Mouse (Mus musculus) gastrocnemius, adult 2 months (tissue): ENCODE data around the gene Polr2c. TPM values are rescaled to one million over a fixed set of nuclear protein-coding genes. Genes with fewer than 3 reads are reported as not detected.

ENCODE experiments used
- DNase-seq: peaks from one replicate; pipeline ENCODE4 v3.0.0; 2022
- H3K27ac ChIP-seq: fragments of 200-600 bp; 2 replicates; pipeline ENCODE4 v1.8.1; 2022; ENCODE audit warnings: mild to moderate bottlenecking
- H3K4me3 ChIP-seq: fragments of 200-600 bp; 2 replicates; pipeline ENCODE4 v1.8.1; 2022; ENCODE audit warnings: mild to moderate bottlenecking, moderate library complexity
- CTCF ChIP-seq: fragments of 200-600 bp; IDR thresholded peaks from 2 replicates; pipeline ENCODE4 v1.8.1; 2022; ENCODE audit warnings: antibody characterized with exemption, mild to moderate bottlenecking, moderate library complexity
- intact Hi-C: fragments of 180-260 bp; cut with DNase I; formaldehyde crosslinking; loops from one replicate; pipeline ENCODE4 v1.15.1; 2025
- total RNA-seq, 2 experiments: library from RNA; stranded (reverse); gene quantifications; 2 replicates each; pipeline ENCODE4 v1.2.3; 2021

Polr2c gene
- total RNA-seq, 2 experiments from 2014 or later, result 47.3 to 49.8 TPM

- DNase-seq, result peak; percentile 27
- Histone ChIP-seq H3K27ac (peak overlapping the region; percentile 48), H3K4me3 (no peak overlapping the region)
- TF ChIP-seq CTCF, result no peak
- intact Hi-C loops, result no loop called here
Measured at GRCm38 (mm10) chr8:94922602-94923001, 65.4 kb downstream of the Polr2c start.

Other genes with a start within 250 kb of the Polr2c start
- 10 to 100 TPM; 42.0 to 51.2 TPM for gene Arl2bp, start 190.8 kb upstream of the Polr2c start, total RNA-seq
- gene Pllp, start 161.2 kb upstream of the Polr2c start, total RNA-seq, result 1 to 10 TPM in 1 of 2 experiments, under 1 TPM in 1; 0.86 to 1.0 TPM
- gene Ccl22, start 111.9 kb upstream of the Polr2c start, total RNA-seq, result not detected
- gene Cx3cl1, start 85.4 kb upstream of the Polr2c start, total RNA-seq, result 1 to 10 TPM in 1 of 2 experiments, under 1 TPM in 1; 0.36 to 1.0 TPM
- not detected for gene Ccl17, start 47.0 kb upstream of the Polr2c start, total RNA-seq
- gene Coq9, start 19.1 kb upstream of the Polr2c start, total RNA-seq, result 100 to 1,000 TPM; 359 to 480 TPM
- gene Ciapin1, start 19.1 kb upstream of the Polr2c start, total RNA-seq, result 10 to 100 TPM; 29.7 to 44.5 TPM
- gene Dok4, start 18.9 kb downstream of the Polr2c start, total RNA-seq, result 1 to 10 TPM; 2.7 to 6.1 TPM
- 1 to 10 TPM; 3.0 to 3.8 TPM for gene Ccdc102a, start 60.6 kb downstream of the Polr2c start, total RNA-seq
- under 1 TPM in 1 of 2 experiments, not detected in 1; 0.28 TPM for gene Adgrg5, start 66.2 kb downstream of the Polr2c start, total RNA-seq
- 10 to 100 TPM; 20.7 to 27.4 TPM for gene Adgrg1, start 117.3 kb downstream of the Polr2c start, total RNA-seq
- gene Adgrg3, start 160.2 kb downstream of the Polr2c start, total RNA-seq, result under 1 TPM; 0.28 to 0.43 TPM
- not detected for gene Drc7, start 197.7 kb downstream of the Polr2c start, total RNA-seq
- gene Katnb1, start 223.7 kb downstream of the Polr2c start, total RNA-seq, result 1 to 10 TPM; 6.4 to 7.6 TPM